Mouse (Mus musculus) myocyte (in vitro differentiated cells): Measurements from ENCODE around the gene Kiss1r.

Experiments used
- CEBPB ChIP-seq: IDR thresholded peaks from 2 replicates; pipeline ENCODE4 v1.6.1; 2011; ENCODE audit warnings: mild to moderate bottlenecking, moderate library complexity; ENCODE audit not compliant: poor library complexity, insufficient read depth, severe bottlenecking
- E2F4 ChIP-seq: IDR thresholded peaks from one replicate; pipeline ENCODE4 v1.6.1; 2011; ENCODE audit warnings: mild to moderate bottlenecking, control low read depth, moderate library complexity; ENCODE audit not compliant: insufficient read depth
- MAX ChIP-seq: IDR thresholded peaks from one replicate; pipeline ENCODE4 v1.6.1; 2011; ENCODE audit warnings: low read depth, mild to moderate bottlenecking, control low read depth
- MYOD1 ChIP-seq, 3 experiments: IDR thresholded peaks; one replicate each; pipeline ENCODE4 v1.6.1; 2011; ENCODE audit warnings: control low read depth in 2 of 3, low read depth in 2 of 3, mild to moderate bottlenecking in 2 of 3, moderate library complexity in 1 of 3; ENCODE audit not compliant: insufficient read length in 2 of 3, control insufficient read depth in 1 of 3
- MYOG ChIP-seq, 3 experiments: IDR thresholded peaks; one replicate each; pipeline ENCODE4 v1.6.1; 2011; ENCODE audit warnings: control low read depth in 2 of 3, low read depth in 2 of 3, mild to moderate bottlenecking in 2 of 3; ENCODE audit not compliant: insufficient read length in 2 of 3, control insufficient read depth in 1 of 3, insufficient read depth in 1 of 3
- POLR2A ChIP-seq: IDR thresholded peaks from one replicate; pipeline ENCODE4 v1.6.1; 2011; ENCODE audit warnings: low read depth, mild to moderate bottlenecking, control low read depth, moderate library complexity; ENCODE audit not compliant: insufficient read length
- POLR2AphosphoS2 ChIP-seq: IDR thresholded peaks from one replicate; pipeline ENCODE4 v1.6.1; 2011; ENCODE audit warnings: low read depth, control low read depth; ENCODE audit not compliant: insufficient read length
- REST ChIP-seq: IDR thresholded peaks from one replicate; pipeline ENCODE4 v1.6.1; 2011; ENCODE audit warnings: mild to moderate bottlenecking, control low read depth, moderate library complexity; ENCODE audit not compliant: insufficient read depth, insufficient read length
- SRF ChIP-seq: IDR thresholded peaks from one replicate; pipeline ENCODE4 v1.6.1; 2011; ENCODE audit warnings: low read depth; ENCODE audit not compliant: control insufficient read depth, insufficient read length
- TCF12 ChIP-seq: IDR thresholded peaks from one replicate; pipeline ENCODE4 v1.6.1; 2011; ENCODE audit warnings: mild to moderate bottlenecking, control low read depth; ENCODE audit not compliant: poor library complexity, insufficient read depth, severe bottlenecking
- TCF3 ChIP-seq: IDR thresholded peaks from one replicate; pipeline ENCODE4 v1.6.1; 2011; ENCODE audit warnings: low read depth, control low read depth; ENCODE audit not compliant: insufficient read length
- USF1 ChIP-seq: IDR thresholded peaks from one replicate; pipeline ENCODE4 v1.6.1; 2011; ENCODE audit warnings: low read depth, mild to moderate bottlenecking, control low read depth, moderate library complexity

GRCm38 (mm10) chr10:79914948-79915596 lies 1.7 kb upstream of the Kiss1r start:
- TF ChIP-seq POLR2A (no peak), MAX (no peak), TCF12 (no peak), MYOD1 (IDR thresholded peaks at IDR 0.05; ENCODE audit: control insufficient read depth in 1 of 3, insufficient read length in 2 of 3, low read depth in 2 of 3) (no peak), E2F4 (no peak), USF1 (no peak), MYOG (IDR thresholded peaks at IDR 0.05; ENCODE audit: control insufficient read depth in 1 of 3, insufficient read depth in 1 of 3, insufficient read length in 2 of 3, low read depth in 2 of 3) (no peak), POLR2AphosphoS2 (no peak), TCF3 (no peak), SRF (no peak), CEBPB (no peak), REST (no peak)
